Mouse (Mus musculus) 3T3-L1 (cell line): Measurements from ENCODE around the gene Gm17606.
A peak's percentile ranks its signal among the peaks of the same experiment; 100 is the strongest.
"Not testable (repeated sequence)": the region's sequence is repeated elsewhere in the genome, so short reads cannot be mapped to it uniquely, and the experiment has no call there.

Experiments
- DNase-seq: peaks from one replicate; pipeline ENCODE4 v3.0.0-alpha.2; 2015; ENCODE audit warnings: low read depth, low spot score

Gm17606 gene

DNA sequence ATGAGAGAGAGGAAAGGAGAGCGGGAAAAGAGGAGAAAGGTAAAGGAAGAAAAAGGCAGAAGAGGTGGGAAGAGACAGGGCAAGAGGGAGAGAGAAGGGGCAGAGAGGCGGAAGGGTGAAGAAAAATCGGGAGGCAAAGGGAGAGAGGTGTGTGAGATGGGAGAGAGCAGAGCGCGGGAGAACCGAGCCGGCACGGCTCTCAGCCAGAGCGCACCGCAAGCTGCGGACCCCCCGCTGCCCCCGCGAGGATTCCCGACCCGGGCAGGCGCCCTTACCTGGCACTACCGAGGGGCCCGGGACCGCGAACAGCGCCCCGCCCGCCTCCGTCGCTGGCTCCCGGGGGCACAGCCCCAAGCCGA is at the start of gene Gm17606:
Gm17606 (plus strand) TSS at position 7 of the 359 bp plus-strand sequence.
- no peak for DNase-seq

DNA sequence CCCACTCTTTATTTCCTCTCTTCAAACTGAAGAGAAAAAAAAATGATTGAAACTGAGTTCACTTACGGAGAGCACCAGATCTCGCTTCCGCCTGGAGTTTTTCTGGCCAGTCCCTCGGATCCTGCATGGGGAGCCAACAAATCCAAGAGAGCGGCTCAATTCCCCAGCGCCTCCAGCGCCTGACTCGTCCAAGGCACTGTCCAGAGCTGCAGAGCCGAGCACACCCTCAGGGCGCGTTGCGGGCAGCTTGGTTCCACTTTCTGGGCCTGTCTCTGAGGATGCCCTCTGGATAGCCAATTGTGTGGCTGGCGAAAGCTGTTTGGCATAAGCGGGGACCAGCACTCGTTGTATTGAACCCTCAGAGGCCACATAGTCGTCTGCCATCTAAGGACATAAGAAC is 49.7 kb upstream of the Gm17606 start:
- DNase-seq = no peak

DNA sequence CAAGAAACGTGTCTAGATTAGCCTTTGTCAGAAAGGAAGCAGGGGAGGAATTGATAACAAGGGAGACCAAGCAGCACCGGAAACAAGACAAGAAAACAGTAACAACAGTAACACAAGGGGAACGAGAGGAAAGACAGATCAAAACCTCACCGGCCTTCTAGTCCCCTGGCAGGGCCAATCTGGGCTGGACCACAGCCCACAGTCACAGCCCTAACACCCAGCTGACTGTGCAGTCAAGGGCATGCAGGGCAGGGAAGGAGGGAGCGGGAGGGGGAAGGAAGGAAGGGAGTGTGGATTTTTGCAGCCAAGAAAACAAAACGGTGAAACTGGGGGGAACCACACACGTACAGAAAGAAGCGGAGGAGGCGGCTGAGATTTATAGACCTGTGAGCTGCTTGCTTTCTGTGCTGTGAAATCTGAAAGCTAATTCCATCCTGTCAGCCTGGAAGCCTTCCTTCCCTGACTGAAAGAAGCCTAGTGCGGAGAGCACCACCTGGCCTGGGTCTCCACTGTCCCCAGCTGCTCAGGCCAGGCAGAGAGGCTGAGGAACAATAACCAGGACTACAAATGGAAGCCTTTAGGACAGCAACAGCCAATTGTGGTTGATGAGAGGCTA is 48.3 kb upstream of the Gm17606 start:
- no peak for DNase-seq

DNA sequence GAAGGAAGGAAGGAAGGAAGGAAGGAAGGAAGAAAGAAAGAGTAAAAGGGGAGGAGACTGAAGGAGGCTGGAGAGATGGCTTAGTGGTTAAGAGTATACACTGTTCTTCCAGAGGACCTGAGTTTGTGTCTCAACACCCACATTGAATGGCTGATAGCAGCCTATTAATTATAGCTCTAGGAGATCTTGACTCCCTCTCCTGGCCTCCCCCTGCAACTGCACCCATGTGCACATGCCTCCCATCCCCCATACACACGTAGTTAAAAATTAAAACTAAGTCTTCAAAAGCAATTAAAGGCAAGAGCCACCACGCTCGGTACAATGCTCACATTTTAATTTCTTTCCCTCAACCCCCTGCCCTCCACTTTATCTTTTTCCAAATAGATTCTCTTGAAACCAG is 46.7 kb upstream of the Gm17606 start:
- no peak for DNase-seq

DNA sequence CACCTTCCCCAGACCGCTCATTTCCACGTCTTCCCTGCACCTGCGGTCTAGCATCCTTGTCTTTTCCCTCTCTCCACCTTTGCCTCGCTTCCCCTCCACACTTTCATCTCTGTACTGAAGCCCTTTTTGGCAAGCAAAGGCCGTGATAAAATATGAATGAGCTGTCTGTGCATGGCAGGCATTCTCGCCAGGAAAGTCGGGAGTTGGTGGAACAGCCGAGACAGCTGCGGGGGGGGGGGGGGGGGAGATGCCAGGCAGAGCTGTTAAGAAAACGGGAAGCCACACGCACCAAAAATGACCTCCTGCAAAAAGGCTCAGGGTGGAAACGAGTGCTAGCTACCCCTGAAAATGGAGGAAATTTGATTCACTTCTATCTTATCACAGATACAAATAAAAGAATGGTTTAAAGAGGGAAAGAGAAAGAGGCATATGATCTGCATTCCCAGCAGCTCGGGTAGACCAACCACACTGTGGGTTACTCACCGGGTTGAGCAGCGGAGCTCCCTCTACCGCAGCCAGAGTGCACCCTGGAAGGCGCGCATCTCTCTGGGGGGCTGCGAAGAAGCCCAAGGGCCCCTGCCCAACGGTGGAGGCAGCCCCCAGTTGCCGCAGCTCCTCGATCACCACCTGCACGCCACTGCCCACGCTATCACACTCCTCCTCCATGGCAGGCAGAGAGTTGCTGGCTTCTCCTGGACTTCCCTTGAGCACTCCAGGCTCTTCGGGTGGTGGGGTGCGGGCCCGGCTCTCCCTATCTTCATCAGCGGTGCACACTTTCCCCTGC is 45.9 kb upstream of the Gm17606 start:
- no peak for DNase-seq

DNA sequence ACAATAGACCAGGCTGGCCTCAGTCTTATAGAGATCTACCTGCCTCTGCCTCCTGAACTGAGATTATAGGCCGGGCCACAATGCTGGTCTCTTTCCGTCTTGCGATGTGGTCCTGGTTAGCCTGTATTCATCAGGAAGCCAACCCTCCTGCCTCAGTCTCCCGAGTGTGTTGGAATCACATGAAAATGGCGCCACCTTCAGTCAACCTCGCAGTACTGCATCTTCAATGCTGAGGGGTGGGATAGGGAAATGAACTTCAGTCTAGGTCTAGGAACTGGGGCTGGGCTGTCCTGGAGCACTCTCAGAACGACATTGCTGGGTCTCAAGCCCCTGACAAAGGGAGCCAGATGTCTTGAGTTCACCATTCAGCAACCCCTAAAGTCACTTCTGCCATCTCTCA is 43.7 kb upstream of the Gm17606 start:
- no peak for DNase-seq

DNA sequence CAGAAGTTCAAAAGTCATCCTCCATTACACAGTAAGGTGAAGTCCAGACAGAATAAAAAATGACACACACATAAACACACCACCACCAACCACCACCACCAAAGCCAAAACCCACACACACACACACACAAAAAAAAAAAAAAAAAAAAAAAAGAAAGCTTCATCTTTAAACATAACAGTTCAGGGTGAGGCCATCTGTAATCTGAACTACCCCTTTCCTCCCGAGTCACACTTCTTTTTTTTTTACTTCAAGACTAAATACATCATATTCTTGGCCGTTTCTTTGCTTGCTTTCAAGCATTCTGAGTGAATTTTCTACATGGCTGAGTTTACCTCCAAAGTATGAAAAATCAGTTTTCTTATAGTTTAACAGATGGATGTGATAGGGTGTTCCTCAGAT is 39.2 kb upstream of the Gm17606 start:
- DNase-seq = no peak

DNA sequence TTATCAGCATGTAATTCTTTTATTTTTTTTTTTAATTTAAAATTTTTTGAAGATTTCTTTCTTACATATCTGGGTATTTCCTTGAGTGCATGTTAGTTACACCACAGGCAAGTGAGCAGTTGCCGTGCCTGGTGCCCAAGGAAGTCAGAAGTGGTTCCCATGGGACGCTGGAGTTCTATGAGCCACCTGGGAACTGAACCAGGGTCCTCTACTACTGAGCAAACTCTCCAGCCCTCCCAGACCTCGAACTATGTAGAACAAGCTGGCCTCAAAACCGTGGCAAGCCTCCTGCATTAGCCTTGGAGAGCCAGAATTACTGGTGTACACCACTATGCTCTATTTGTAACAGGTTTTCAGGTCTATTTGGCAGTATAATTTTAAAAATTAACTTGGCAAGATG is 38.1 kb upstream of the Gm17606 start:
- peak; percentile 50 for DNase-seq

DNA sequence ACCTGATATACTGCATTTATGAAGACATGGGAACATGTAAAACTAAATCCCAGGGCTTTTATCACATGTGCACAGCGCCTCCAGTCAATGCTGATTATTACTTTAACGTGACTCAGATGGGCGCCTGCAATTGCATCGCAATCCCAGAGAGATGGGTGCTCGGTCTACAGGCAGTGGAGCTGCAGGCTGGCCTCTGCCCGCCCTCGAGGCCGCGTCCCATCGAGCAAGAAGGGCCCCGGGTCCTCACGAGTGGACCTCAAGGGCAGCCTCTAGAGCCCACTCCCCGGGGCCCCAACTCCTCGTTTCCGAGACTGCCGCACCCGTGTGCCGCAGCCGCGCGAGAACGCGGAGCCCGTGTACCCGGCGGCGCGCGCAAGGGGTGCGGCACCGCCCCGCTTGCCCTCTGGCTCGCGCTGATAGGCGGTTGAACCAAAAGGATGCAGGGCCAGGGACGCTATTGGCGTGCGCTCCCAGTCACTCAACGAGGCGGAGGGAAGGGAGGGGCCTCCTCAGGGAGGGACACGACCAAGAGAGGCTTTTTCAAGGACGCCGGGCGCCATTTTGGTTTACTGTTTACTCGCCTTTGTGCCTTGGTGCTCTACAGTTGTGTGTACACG is 37.6 kb upstream of the Gm17606 start:
- DNase-seq = peak; percentile 94

DNA sequence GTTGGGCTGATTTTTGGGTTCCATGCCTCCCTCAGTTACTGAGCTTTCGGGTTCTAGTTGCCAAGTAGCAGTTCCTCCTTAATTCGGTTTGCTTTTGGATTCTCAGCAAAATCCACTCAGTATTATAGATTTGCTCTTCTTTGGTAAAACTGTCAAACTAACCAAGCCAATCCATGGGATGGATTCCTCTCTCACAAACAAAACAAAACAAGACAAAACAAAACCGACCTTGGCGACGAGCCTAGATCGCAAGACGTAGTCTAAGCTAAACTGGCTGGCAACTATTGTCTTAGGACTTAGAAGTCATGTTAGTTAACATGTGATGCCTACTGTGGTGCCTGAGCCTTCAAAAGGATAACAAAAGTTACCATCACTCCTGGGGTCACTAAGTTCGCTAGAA is 37.1 kb upstream of the Gm17606 start:
- DNase-seq = no peak

DNA sequence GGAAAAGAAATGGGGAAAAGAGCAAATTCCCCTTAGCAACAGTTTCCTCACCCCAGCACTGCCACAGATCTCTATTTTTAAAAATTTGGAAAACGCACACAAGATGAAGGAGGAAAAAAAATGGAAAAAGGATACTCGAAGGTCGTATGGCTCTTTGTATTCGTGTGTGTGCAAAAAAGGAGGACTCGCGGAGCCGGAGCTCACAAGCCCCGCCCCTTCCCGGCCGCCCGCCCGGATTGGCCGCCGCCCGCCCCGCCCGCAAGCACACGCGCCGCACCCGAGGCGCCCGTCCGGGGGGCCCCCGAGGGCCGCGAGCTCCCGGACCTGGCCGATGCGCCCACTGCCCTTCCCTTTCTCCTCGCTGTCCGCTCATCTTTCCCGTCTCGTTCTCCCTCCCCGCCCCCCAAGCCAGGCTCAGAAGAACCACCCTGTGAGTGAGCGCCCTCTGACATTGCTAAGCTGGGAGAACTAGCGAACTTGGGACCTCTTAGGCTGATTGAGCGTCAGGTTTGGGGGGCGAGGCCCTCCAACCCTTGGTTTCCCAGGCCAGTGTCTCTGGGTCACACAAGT is 34.9 kb upstream of the Gm17606 start, which contains the start of gene 4931414P19Rik:
4931414P19Rik (minus strand) TSS at position 242 of the 570 bp plus-strand sequence.
- peak; percentile 60 for DNase-seq

DNA sequence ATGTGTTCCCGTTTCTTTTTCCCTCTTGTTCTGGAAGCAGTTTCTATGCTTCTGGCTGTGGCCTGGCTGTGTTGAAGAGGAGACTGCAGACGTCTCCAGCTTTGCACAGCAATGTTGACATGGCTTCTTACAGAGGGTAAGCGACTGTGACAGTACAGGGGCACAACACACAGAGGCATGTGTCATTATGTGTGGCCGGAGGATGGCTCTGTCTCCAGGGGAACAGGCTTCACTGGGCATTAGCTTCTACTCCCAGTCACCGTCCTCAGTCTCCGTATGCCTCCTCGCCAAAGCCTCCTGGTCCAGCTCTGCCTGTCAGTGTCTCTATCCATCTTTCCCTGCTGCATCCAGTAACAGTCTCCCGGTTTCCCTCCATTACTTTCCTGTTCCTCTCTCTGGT is 33.5 kb upstream of the Gm17606 start:
- DNase-seq = no peak

DNA sequence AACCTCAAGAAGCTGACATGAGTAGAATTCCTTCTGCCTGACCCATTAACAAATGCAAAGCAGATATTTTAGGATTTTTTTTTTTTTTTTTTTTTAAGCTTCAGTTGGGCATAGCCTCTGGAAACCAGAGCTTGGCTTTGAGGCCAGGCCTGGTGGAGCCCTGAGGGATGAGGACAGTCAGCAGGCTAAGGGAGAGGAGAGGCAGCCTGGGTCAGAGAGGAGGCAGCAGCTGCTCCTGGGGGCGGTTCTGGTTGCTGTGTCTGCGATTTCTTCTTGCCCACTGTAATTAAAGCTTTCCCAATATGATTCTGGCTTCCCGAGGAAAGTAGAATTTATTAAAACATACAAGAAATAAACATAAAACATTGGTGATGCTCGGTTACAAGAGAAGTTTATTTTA is 31.5 kb upstream of the Gm17606 start:
- no peak for DNase-seq

DNA sequence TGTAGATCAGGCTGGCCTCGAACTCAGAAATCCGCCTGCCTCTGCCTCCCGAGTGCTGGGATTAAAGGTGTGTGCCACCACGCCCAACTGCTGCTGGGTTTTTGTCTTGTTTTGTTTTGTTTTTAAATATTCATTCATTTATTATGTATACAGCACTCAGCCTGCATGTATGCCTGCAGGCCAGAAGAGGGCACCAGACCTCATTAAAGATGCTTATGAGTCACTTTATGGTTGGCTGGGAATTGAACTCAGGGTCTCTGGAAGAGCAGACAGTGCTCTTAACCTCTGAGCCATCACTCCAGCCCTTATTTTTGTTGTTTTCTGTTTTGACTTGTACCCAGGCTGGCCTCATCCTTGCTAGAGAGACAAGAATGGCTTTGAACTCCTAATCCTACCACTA is 30.8 kb upstream of the Gm17606 start:
- DNase-seq = peak; percentile 59

DNA sequence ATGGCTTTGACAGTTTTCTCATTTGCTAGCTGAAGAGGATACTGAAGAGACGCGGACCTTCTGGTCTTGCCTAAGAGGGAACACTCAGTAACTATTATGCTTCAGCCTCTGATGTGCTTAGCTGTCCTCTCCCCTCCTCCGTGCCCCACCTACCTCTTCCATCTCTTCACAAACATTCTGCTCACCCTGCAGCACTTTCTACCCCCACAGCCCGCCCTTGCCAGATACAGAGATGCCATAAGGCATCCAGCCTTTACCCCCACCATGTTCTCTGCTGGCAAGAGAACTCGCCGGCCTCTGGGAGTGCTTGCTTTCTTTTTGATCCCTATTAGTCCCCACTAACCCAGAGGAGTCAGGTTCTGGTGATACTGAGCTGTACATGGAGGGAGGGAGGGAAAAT is 30.1 kb upstream of the Gm17606 start:
- no peak for DNase-seq

DNA sequence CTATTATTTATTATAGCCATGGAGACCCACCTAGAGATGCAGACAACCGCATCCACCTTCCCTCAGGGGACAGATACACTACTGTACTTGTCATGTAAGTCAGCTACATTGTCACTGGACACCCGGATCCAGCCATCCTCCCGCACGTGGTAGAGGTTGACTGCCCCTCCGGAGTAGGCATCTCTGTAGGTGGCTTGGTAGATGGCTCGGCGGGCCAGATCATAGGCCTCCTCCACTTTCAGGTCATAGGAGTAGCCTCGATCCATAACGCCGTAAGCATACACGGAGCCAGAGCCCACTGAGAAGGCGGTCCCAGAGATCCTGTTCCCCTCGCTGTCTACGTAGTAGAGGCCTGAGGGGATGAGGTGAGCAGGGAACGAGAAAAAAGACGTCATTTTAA is 26.6 kb upstream of the Gm17606 start:
- not testable (repeated sequence) for DNase-seq

DNA sequence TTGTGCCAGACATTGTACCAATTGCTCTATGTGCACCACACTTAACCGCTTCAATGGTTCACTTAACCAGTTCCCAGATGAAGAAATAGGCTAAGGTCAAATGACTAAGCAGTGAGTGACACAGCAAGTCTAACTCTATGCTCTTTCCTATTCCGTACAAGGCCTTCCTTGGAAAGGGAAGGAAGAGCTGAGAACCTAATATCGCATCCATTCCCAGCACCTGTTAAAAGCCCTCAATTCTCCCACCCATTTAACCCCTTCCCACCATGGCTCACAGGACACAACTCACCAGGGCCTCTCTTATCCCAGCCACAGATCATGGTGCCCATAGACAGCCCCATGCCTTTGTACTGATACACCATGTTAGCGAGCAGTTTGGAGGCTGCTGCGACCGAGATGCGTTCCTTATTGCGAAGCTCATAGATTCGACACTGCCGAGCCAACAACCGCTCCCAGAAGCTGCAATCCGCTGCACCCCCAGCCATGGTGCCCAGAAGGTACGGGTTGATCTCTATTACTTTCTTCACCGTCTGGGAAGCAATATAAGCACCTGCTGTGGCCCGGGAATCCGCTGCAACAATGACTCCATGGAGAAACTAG is 24.4 kb upstream of the Gm17606 start:
- no peak for DNase-seq

DNA sequence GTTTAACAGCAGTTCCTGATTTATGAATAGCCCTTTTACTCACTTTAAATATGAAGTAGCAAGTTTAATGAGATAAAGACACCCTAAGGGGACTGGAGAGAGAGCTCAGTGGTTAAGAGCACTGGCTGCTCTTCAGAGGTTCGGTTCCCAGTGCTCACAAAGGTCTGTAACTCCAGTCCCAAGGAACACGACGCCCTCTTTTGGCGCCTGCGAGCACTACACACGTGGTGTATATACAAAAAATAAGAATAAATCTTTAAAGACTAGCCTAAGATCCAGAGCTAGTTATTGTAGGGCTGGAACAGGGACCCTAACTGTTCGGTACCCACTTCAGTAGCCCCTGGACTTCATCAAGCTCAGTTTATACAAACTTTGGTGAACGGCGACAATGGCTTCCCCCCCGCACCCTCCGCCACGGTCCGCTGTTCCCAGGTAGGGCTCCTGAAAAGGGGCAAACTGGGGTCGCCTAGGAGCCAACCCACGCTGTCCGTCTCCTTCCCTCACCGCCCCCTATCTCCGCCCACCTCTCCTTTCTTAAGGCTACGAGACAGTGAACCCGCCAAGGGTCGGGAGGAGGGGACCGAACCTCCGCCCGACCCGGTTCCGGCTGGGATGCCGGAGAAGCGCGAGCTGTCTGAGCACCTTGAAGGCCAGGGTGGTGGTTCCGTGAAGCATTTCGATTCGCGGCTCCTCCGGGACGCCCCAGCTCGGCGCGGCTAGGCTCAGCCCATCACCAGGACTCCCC is 23.4 kb upstream of the Gm17606 start:
- DNase-seq = peak; percentile 52

DNA sequence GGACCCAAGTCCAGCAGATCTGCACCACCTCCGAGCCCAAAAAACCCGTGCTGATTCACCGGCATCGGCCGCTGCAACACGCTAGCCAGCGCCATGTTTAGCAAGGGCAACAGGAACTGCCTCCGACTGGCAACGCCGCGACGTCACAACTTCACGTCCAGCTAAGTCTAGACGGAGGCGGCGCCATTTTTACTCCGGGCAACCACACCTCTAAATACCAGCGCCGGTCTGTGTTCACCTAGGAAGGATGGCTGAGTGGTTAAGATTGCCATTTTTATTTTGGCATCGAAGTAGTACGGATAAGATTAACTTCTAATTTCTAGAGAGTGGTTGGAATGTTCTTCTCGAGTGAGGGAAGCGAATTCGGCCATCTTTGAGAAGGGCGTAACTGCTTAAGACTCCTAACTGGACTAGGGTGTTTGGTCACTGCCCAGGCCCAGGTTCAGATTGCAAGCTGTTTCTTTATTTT is 22.8 kb upstream of the Gm17606 start, which contains the start of gene Psmb5:
Psmb5 (minus strand) TSS at position 126 of the 469 bp plus-strand sequence.
- DNase-seq = peak; percentile 88

DNA sequence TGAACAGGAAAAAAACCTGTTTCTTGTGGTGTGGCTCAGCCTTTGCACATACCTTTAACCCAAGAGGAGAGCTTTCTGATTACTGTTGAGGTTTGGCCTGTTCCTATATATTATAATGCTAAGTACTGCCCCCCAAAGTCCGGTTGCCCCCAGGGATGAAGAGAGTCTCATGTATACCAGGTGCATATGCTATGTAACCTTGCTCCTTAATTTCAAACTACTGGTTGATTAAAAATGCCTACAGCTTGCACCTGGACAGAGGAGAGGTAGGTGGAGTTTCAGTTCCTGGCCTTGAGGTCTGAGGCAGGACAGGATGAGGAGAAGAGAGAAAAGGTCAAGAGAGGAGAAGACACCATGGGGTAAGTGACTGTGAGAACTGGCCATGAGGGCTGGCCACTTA is 19.6 kb upstream of the Gm17606 start, which contains the start of gene Psmb11:
Psmb11 (plus strand) TSS at position 301 of the 400 bp plus-strand sequence.
- DNase-seq = no peak

DNA sequence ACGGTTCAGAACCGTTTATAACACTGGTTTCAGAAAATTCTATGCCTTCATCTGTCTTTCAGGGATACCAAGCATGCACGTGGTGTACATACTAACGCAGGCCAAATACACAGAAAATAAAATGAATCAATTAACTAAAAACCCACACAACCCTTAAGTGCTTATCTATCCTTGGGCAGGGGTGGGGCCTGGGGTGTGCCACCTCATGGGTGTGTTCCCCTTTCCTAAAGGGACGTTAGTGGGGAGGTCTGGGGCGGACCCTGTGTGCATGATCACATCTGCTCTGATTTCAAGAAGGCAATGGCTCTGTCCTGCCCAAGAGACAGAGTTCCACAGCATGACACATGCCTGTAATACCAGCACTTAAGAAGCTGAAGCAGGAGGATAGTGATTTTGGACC is 17.4 kb upstream of the Gm17606 start:
- no peak for DNase-seq
